8 mouse cellular contexts compared by ENCODE assay signal in genomic region chr10:91270955-91271741, GRCm38 (mm10).
A peak's percentile ranks its signal among the peaks of the same experiment; 100 is the strongest.
DNase-seq lines count a peak whose midpoint lies in the region; ATAC-seq and TF ChIP-seq lines count a peak whose summit lies in the region.

No protein-coding gene starts in this region.

- no peaks in the 10 kb centered on the region for H3K36me3 ChIP-seq in hindbrain, postnatal 0 days (ENCODE audit: insufficient read depth, low read length)

- ATAC-seq in common myeloid progenitor, adult 5-6 weeks (replicated peaks; ENCODE audit: low read depth, poor library complexity, severe bottlenecking): peak; percentile 83
- ATAC-seq in hindbrain, postnatal 0 days: peak; percentile 75

- intact Hi-C loops in gastrocnemius, adult 2 months (cut with DNase I): no loop called here

- no peak overlapping the region for H3K9ac ChIP-seq in hindbrain, postnatal 0 days (replicated peaks; ENCODE audit: low read length)

- WGBS in hindbrain, postnatal 0 days: 15% methylated on average over 14 of the region's 14 CpGs

- peak; percentile 96 for TF ChIP-seq CTCF in gastrocnemius, adult 2 months (IDR thresholded peaks at IDR 0.05)
- peak; percentile 98 for TF ChIP-seq CTCF in hindbrain, postnatal 0 days (IDR thresholded peaks at IDR 0.05; ENCODE audit: low read depth)

- peak overlapping the region; percentile 48; the same call in 1 of the 2 replicates for H3K27ac ChIP-seq in gastrocnemius, adult 2 months
- no peak overlapping the region for H3K27ac ChIP-seq in hindbrain, postnatal 0 days

- H3K9me3 ChIP-seq in hindbrain, postnatal 0 days (ENCODE audit: low read length): no peaks in the 10 kb centered on the region

- peak overlapping the region; percentile 32 for H3K4me2 ChIP-seq in hindbrain, postnatal 0 days (ENCODE audit: low read depth, low read length)

- DNase-seq in ZHBTc4 (ENCODE audit: low read depth, low spot score): peak; percentile 90
- DNase-seq in gastrocnemius, adult 2 months: peak; percentile 86
- peak; percentile 91 for DNase-seq in hindbrain, postnatal 0 days (ENCODE audit: low spot score)
- peak; percentile 85 to 87 for DNase-seq in left cerebral cortex, adult 18-20 months (ENCODE audit: low spot score in 2 of 2)
- peak; percentile 83 to 91 for DNase-seq in lung, postnatal 4 days
- peak; percentile 79 for DNase-seq in retina, postnatal 7 days (ENCODE audit: low read depth, low spot score)
- peak; percentile 59 to 83 for DNase-seq in urinary bladder, adult 18-20 months (ENCODE audit: low spot score in 2 of 2)

- peak overlapping the region; percentile 56 for H3K4me3 ChIP-seq in gastrocnemius, adult 2 months
- no peak overlapping the region for H3K4me3 ChIP-seq in hindbrain, postnatal 0 days (ENCODE audit: low read length)

- no peaks in the 10 kb centered on the region for H3K27me3 ChIP-seq in hindbrain, postnatal 0 days (ENCODE audit: insufficient read depth, low read length)

- H3K4me1 ChIP-seq in hindbrain, postnatal 0 days (ENCODE audit: insufficient read depth, low read length): no peaks in the 10 kb centered on the region
